Mouse (Mus musculus) spleen, postnatal 14 days (tissue): ENCODE measurements around the gene Cdc45.

ENCODE experiments used
- DNase-seq, 2 experiments: peaks; one replicate each; pipeline ENCODE4 v3.0.0; 2021 to 2022; ENCODE audit warnings: low spot score in 2 of 2

Cdc45 gene

DNA sequence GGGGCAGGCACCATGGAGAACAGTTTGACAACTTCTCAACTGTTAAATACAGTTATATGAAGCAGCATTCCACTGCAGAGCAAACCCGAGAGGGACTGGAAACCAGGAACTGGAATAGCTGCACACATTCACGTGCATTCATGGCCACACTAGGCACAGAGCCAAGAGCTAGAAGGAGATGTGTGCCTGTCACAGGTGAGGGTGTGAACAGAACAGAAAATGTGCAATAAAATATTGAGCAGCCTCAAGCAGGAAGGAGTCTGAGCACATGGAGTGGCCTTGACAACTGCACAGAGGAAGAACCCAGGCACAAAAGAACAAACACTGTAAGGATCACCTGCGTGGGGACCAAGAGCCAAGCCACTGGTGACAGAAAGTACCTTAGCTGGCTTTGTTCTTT lies 81.1 kb downstream of the Cdc45 start:
- DNase-seq: no peak
